Mouse (Mus musculus) monocyte, adult 5-6 weeks (primary cell): ENCODE results near the gene Sectm1b. TPM values are rescaled to one million over a fixed set of nuclear protein-coding genes. Genes with fewer than 3 reads are reported as not detected.

Experiments
- ATAC-seq: fragments of 153-309, 156-312 bp; replicated peaks from 2 replicates; pipeline ENCODE4 v1.8.0; 2017; ENCODE audit warnings: mild to moderate bottlenecking; ENCODE audit not compliant: low TSS enrichment, insufficient number of reproducible peaks, severe bottlenecking, poor library complexity, low FRiP score
- total RNA-seq: library from RNA; stranded (forward); fragments of 200-1000, 200-491, 200-594 nt; gene quantifications from 3 replicates; pipeline ENCODE4 v1.2.3, GENCODE M21; 2017

Gene Sectm1b
- total RNA-seq, 1 experiment from 2014 or later: not detected

- ATAC-seq: no peak
Measured at GRCm38 (mm10) chr11:121041636-121042035, 21.7 kb downstream of the Sectm1b start.

DNA sequence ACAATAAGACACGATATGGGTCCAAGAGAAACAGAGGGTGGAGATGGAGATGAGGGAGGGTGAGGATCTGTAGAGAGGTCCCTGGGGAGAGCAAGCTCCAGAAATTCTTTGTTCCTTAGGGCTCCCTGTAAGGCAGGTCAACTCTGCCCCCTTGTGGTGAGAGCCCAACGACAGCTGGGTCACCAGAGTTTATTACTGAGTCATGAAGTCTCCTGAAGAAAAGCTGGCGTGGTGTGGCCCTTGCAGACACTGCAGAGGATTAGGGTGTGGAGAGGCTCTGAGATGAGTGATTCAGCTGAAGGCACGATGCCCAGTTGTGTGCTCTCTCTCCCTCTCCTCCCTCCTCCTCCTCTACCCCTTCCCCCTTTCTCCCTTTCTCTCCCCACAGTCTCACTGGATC lies 22.2 kb downstream of the Sectm1b start:
- ATAC-seq: peak; percentile 74

GRCm38 (mm10) chr11:121039302-121039701 lies 24.1 kb downstream of the Sectm1b start, which contains the start of gene Cd7:
TSS of gene Cd7 (minus strand) at chr11:121039418.
- 0 out of 2 replicates have a peak, but pooled peaks have one; percentile 12 for ATAC-seq

- ATAC-seq: no peak
Measured at GRCm38 (mm10) chr11:121038366-121039240, 24.8 kb downstream of the Sectm1b start.

DNA sequence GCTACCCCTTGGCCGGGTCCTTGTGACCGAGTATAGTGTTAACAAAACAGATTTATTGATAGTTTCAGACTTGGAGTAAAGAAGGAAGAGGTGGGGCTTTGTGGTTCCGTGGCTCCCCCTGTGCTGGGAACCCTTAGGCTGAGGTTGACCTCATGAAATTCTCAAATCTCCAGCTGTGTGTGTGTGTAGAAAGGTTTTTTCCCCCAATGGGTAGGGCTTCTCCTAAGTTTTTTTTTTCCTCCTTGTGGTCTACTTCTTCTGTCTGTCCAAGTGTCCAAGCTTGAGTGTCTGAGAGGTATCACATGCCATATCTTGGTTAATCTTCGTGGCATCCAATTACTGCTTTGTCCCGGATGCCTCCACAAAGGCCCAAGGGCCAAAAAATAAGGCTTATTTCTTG lies 30.3 kb downstream of the Sectm1b start:
- ATAC-seq: no peak

DNA sequence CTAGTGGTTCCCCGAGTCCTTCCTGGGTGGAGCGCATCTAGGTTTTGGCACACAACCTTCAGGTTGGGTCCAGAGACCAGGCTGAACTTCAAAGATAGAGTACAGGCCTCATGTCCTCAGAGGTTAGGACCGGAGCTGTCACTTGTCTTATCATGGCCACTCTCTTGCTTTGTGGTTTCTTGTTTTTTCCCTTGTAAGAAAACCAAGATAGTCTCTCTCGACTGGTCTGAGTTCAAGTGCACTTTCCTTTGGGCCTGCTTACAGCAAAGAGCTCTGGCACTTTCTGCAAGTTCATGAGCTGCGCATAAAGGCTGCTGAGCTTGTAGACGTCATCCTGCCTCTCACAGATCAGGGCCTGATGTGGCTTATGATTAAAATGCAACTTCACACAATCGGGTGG lies 36.1 kb downstream of the Sectm1b start:
- no peak for ATAC-seq

GRCm38 (mm10) chr11:121024163-121024562 lies 39.2 kb downstream of the Sectm1b start:
- ATAC-seq: no peak

GRCm38 (mm10) chr11:121019501-121019900 lies 43.9 kb downstream of the Sectm1b start:
- no peak for ATAC-seq

DNA sequence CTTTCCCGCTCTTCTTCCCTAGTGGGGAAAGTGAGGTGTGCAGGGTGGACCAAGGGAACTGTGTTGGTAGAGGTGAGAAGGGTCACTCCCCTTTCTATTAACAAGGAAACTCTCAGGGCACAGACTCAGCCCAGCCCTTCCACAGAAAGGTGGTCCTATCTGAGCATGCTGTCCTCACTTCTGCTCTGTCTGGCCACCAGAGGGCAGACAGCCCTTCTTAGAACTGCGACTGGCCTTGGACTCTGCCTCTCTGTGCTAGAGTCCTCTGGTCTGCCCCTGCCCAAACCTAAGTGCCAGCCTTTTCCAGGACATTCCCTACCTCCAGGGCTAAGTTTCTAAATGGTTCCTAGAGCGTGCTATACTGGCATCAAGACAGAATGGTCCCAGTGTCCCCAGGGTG lies 45.7 kb downstream of the Sectm1b start:
- peak; percentile 65 for ATAC-seq

GRCm38 (mm10) chr11:121015472-121015871 lies 47.9 kb downstream of the Sectm1b start:
- ATAC-seq: no peak

DNA sequence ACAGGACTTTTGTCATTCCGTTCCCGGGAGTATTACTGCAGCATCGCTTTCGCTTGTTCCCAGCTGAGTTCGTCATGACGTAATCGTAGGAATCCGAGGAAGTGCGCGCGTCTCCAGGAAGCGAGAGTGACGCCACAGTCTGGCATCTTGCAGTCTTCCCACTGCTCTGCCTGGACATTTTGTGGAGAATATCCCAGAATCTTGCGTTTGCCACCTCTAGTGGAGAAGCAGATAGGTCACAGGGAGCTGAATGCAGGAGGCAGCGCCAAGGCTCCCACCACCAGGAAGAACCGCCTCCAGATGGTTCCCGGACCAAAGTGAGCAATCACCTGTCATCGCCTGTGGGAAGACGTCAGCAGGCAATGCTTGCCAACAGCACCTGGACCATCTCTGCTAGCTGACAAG lies 48.5 kb downstream of the Sectm1b start:
- ATAC-seq: no peak

- ATAC-seq: no peak
Measured at GRCm38 (mm10) chr11:121013656-121014055, 49.7 kb downstream of the Sectm1b start.

DNA sequence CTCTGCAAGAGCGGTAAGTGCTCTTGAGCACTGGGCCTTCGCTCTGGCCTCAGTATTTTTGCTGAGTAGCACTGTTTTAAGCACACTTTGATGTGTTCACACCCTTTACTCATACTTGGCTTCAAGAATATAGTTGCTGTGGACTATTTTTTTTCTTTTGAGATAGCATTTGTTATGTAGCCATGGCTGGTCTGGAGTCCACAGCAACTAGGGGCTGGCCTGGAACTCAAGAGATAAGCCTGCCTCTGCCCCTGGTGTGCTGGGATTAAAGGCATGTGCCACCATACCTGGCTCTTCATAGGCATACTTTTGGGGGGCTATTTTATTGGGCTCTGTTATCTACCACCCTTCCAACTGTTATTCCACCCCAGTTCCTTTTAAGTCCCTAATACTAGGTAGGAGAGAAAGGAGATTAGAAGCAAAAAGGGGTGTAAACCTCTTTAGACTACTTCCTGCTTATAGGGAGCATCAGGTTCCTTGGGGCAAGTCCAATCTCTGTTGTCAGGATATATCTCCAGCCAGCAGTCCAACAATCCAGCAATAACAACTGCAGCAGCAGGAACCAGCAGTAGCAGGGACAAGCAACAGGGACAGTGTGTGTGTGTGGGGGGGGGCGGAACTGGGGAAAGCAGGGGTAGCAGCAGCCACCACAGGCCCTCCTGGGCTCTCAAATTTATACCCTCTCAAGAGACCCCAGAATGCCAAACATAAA lies 53.2 kb downstream of the Sectm1b start:
- no peak for ATAC-seq

- no peak for ATAC-seq
Measured at GRCm38 (mm10) chr11:121006184-121006583, 57.2 kb downstream of the Sectm1b start.

- ATAC-seq: no peak
Measured at GRCm38 (mm10) chr11:121004281-121004680, 59.1 kb downstream of the Sectm1b start.

Other genes starting within 250 kb of the Sectm1b start
- gene Fasn, start 239.0 kb downstream of the Sectm1b start, total RNA-seq: 13.2 to 26.4 TPM (median 13.5 TPM) in 3 replicates
- gene Ccdc57, start 130.7 kb downstream of the Sectm1b start, total RNA-seq: 0.39 to 0.57 TPM in 2 of 3 replicates, not detected in the other
- 74.0 to 101 TPM (median 95.1 TPM) in 3 replicates for gene Slc16a3, start 115.1 kb downstream of the Sectm1b start, total RNA-seq
- gene Csnk1d, start 72.2 kb downstream of the Sectm1b start, total RNA-seq: 139 to 159 TPM (median 146 TPM) in 3 replicates
- gene Cd7, start 24.2 kb downstream of the Sectm1b start, total RNA-seq: 21.2 to 56.5 TPM (median 31.1 TPM) in 3 replicates
- not detected in 3 replicates for gene Sectm1a, start 17.7 kb upstream of the Sectm1b start, total RNA-seq
- gene Tex19.2, start 55.1 kb upstream of the Sectm1b start, total RNA-seq: not detected in 3 replicates
- not detected in 3 replicates for gene Tex19.1, start 82.6 kb upstream of the Sectm1b start, total RNA-seq
- not detected in 3 replicates for gene Uts2r, start 96.7 kb upstream of the Sectm1b start, total RNA-seq
- gene Hexdc, start 140.9 kb upstream of the Sectm1b start, total RNA-seq: 1.4 to 3.2 TPM (median 3.1 TPM) in 3 replicates
- 2.8 to 4.8 TPM (median 3.1 TPM) in 3 replicates for gene Ogfod3, start 141.1 kb upstream of the Sectm1b start, total RNA-seq
- gene Cybc1, start 165.8 kb upstream of the Sectm1b start, total RNA-seq: 71.9 to 94.3 TPM (median 75.7 TPM) in 3 replicates
- 22.3 to 24.0 TPM (median 22.5 TPM) in 3 replicates for gene Narf, start 173.7 kb upstream of the Sectm1b start, total RNA-seq
- 8.5 to 16.2 TPM (median 13.4 TPM) in 3 replicates for gene Foxk2, start 196.4 kb upstream of the Sectm1b start, total RNA-seq